Mouse (Mus musculus): ENCODE measurements around the gene Dctn3. TPM values are rescaled to one million over a fixed set of nuclear protein-coding genes. Genes with fewer than 3 reads are reported as not detected.
"Not testable (repeated sequence)": the region's sequence is repeated elsewhere in the genome, so short reads cannot be mapped to it uniquely, and the experiment has no call there.

The Dctn3 gene
- polyA plus RNA-seq, 1 experiment from 2014 or later = 232 TPM

DNA sequence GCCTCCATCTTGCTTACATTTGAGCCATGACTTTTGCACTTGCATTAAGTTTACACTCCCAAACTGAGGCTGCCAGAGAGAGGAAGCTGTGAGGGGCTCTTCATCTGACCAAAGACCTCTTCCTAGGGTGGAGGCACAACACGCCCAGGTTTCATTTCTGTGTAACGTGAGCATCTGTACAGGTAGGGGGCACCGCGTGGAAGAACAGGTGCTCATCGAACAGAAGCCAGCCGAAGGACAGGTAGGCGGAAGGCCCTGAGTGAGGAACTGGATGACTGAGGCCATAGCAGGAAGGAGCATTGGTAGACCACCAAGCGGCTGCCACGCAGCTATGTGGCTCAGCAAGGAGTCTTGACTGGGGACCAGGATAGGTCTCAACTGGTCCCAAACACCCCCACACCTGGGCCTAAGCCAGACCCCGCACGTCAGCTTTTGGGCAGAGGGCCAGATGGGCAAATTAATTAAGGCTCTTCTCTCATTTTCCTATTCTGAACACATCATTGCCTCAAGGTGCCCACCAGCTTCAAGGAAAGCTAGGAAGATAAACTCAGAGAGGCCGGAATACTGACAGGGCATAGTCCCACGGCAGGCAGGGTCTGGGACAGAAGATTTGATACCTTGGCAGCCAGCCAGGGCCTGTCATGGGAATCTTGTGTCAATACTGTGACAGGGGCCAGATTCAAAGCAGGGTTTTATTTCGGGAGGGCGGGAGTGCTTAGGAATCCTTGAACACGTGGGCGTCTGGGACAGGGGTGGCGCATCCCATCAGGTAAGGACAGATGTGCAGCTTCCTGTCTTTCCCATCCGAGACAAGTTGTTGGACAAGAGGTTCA, 16.8 kb downstream of the Dctn3 start:
- Histone ChIP-seq H3K36me3 (peaks cover 9% of the 10 kb centered on the region), H3K4me3 (peak overlapping the region; percentile 32; the same call in 1 of the 2 replicates), H3K27ac (peak overlapping the region; percentile 41; the same call in 1 of the 2 replicates), H3K9me3 (no peaks in the 10 kb centered on the region), H3K4me1 (replicated peaks) (peaks cover 47% of the 10 kb centered on the region), H3K27me3 (ENCODE audit: insufficient read depth, poor library complexity, severe bottlenecking) (peaks cover 28% of the 10 kb centered on the region)
- 73% methylated on average over 19 of the region's 19 CpGs for WGBS
- no peak for DNase-seq (ENCODE audit: low spot score)

DNA sequence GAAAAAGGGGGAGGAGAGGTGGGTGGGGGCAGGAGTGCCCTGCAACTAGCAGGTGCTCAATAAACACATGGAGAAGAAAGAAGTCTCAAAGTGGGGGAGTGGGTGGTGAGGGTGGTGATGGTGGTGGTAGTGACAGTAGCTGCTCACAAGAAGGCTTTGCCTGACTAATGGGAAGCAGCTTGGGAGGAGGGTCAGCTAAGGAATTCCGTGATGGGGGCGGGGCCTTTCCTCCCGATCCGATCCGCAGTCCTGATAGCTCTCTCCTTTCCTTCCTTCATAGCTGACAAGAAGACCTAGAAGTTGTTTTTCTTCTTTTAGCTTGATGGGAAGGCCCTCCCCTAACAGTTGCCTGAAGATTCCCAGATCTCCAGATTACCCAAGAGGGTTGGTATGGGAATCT, 18.3 kb downstream of the Dctn3 start:
- H3K9me3 ChIP-seq = no peaks in the 10 kb centered on the region
- H3K4me3 ChIP-seq = no peak overlapping the region
- H3K36me3 ChIP-seq = no peaks in the 10 kb centered on the region
- peaks cover 46% of the 10 kb centered on the region for H3K4me1 ChIP-seq (replicated peaks)
- DNase-seq (ENCODE audit: low spot score) = no peak
- no peak overlapping the region for H3K27ac ChIP-seq
- H3K27me3 ChIP-seq (ENCODE audit: insufficient read depth, poor library complexity, severe bottlenecking) = peaks cover 28% of the 10 kb centered on the region
- WGBS = 6% methylated on average over 5 of the region's 5 CpGs

GRCm38 (mm10) chr4:41702226-41702625, 20.7 kb downstream of the Dctn3 start:
- not testable (repeated sequence) for H3K9me3 ChIP-seq

GRCm38 (mm10) chr4:41700224-41700623, 22.7 kb downstream of the Dctn3 start:
- DNase-seq (ENCODE audit: low spot score); H3K9me3 ChIP-seq; H3K4me3 ChIP-seq; H3K27ac ChIP-seq; H3K36me3 ChIP-seq: not testable (repeated sequence)
- WGBS = 79% methylated on average over 4 of the region's 8 CpGs
- H3K27me3 ChIP-seq (ENCODE audit: insufficient read depth, poor library complexity, severe bottlenecking) = peaks cover 15% of the 10 kb centered on the region
- H3K4me1 ChIP-seq (replicated peaks) = peaks cover 19% of the 10 kb centered on the region

More at GRCm38 (mm10) chr4:41702226-41702625, 20.7 kb downstream of the Dctn3 start:
- Histone ChIP-seq H3K27me3 (ENCODE audit: insufficient read depth, poor library complexity, severe bottlenecking) (peaks cover 31% of the 10 kb centered on the region), H3K4me1 (replicated peaks) (peaks cover 30% of the 10 kb centered on the region)
- DNase-seq (ENCODE audit: low spot score); H3K4me3 ChIP-seq; H3K36me3 ChIP-seq; H3K27ac ChIP-seq: not testable (repeated sequence)
- 61% methylated on average over 2 of the region's 2 CpGs for WGBS

DNA sequence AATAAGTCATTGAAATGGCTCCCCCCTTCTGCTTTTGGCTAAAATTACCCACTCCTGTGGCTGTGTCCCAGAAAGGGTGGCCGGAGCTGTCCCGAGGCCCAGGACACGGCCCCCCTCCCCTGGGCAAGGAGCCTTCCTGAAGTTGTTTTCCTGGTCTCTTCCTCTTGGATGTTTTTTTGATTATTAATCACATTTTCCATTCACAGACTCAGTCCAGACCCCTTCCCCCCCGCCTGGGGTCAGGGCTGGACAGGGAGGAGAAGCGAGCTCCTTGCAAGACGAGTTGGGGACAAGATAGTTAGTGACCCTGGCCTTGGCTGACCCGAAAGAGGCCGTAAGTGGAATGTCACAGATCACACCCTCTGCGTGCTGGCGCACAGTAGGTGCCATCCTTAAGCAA, 23.2 kb downstream of the Dctn3 start, which contains the start of gene Il11ra1:
Gene Il11ra1 (plus strand): TSS at position 207 of the 400 bp plus-strand sequence.
- H3K36me3 ChIP-seq = not testable (repeated sequence)
- 72% methylated on average over 10 of the region's 10 CpGs for WGBS

DNA sequence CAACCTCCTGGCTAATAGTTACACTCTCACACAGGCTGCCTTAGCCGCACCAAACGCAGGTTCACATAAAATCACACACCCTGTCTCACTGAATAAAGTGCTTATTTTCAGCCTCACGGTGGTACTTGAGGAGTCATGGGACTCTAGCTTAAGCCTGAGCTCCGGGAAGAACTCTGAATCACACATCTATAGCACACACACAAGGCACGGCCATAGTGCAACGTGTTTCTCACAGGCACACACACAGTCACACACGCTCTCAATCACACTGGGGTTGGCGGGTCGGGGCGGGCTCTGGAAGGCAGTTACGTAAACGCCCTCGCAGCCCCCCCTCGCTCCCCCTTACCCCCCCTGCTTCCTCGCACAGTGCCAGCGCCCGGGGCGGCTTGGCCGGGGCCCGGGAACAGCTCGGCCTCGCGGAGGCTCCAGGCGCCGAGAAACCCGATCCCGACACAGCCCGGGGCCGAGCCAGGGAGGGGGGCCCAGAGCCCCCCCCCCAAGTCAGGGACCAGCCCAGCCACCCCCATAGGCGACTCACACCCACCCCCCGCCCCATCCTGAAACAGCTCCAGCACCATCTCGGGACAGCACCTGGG, 24.5 kb downstream of the Dctn3 start:
- H3K4me3 ChIP-seq = peak overlapping the region; percentile 28; the same call in 1 of the 2 replicates
- not testable (repeated sequence) for H3K36me3 ChIP-seq; DNase-seq (ENCODE audit: low spot score); H3K9me3 ChIP-seq; H3K27ac ChIP-seq; H3K4me1 ChIP-seq (replicated peaks); H3K27me3 ChIP-seq (ENCODE audit: insufficient read depth, poor library complexity, severe bottlenecking)
- 6% methylated on average over 29 of the region's 32 CpGs for WGBS

More for the DNA sequence above, 23.2 kb downstream of the Dctn3 start, which contains the start of gene Il11ra1:
- not testable (repeated sequence) for H3K9me3 ChIP-seq; H3K27ac ChIP-seq; H3K4me3 ChIP-seq; DNase-seq (ENCODE audit: low spot score)
- Histone ChIP-seq H3K27me3 (ENCODE audit: insufficient read depth, poor library complexity, severe bottlenecking) (peaks cover 11% of the 10 kb centered on the region), H3K4me1 (replicated peaks) (peaks cover 17% of the 10 kb centered on the region)

DNA sequence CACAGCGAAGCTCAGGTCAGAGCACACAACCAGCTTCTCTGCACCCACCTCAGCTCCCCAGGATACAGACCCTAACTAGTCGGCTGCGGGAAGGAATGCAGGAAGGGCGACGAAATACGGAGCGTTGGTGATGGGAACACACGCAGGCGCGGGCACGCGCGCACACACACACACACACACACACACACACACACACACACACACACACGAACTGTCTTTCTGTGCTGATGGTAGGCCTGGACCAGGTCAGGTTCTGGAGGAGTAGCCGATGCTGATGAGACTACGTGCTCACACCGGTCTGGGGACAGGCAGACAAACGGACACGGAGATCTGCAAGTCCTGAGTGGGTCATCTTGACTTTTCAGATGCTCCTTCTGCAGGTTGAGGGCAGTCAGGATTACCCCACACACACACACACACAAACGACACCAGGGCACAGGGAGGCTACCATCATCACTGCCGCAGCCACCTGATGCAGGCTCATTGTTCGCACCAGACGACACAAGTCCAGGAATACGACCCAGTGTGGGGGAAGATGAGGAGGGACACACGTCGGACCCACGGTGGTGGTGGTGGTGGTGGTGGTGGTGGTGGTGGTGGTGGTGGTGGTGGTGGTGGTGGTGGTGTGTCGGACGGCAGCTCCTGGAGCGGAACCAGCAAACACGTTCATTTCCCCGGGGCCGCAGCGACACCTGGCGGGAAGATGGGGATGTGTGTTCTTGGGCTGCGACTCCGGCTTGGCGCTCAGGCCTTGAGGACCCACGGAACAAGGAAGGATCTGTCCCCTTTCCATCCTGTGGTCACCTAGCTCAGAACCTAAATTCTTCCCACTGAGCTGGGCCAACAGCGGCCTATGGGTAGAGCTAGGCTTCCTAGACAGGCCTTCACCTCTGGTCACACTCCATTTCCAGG, 25.8 kb downstream of the Dctn3 start, which contains the start of gene Cntfr:
Gene Cntfr (minus strand): TSS at position 160 of the 912 bp plus-strand sequence.
- peak; percentile 86 for DNase-seq (ENCODE audit: low spot score)
- not testable (repeated sequence) for H3K9me3 ChIP-seq; H3K36me3 ChIP-seq; H3K27me3 ChIP-seq (ENCODE audit: insufficient read depth, poor library complexity, severe bottlenecking)
- H3K4me3 ChIP-seq = peak within 1 kb of the TSS; percentile 42
- H3K27ac ChIP-seq = 0 out of 2 replicates have a peak within 1 kb of the TSS, but pooled peaks have one; percentile 81
- peaks cover 17% of the 10 kb centered on the region for H3K4me1 ChIP-seq (replicated peaks)
- WGBS = 12% methylated on average over 36 of the region's 40 CpGs

DNA sequence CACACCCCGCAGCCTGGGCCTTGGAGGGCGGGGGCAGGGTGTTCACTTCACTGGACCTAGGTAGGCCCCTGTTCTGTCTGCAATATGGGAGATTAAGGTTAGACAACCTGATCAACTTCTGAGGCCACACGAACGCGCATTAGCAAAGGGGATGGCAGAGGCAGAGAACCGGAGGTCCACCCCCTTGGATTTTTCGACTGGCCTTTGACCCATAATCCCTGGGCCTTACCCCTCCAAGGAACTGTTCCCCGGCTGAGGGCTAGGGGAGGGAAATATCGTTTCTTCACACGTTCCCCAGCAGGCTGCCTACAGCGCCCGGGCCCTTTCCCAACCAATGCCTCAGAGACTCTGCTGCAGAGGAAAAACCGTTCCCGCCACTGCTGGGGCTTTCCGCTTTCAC, 26.5 kb downstream of the Dctn3 start:
- H3K27ac ChIP-seq = not testable (repeated sequence)

DNA sequence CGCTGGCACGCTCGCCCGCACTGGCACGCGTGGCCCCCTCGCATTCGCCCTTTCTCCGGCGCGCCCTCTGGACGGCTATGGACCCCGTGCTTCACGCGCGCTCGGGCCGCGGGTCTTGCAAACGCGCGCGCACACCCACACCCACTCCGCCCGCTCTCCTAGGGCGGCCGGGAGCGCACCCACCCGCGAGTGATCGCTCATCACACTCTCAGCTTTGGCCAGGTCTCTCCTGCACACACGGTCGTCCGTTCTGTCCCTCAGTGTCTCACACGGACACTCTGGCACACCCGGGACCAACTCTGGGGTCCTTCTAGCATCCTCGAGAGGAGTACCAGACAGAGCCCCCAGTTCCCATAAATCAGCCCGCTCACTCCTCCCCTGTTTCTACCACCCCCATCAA, 27.2 kb downstream of the Dctn3 start:
- WGBS = 2% methylated on average over 17 of the region's 38 CpGs
- peak overlapping the region; percentile 81; the same call in 1 of the 2 replicates for H3K27ac ChIP-seq

More for the DNA sequence above, 26.5 kb downstream of the Dctn3 start:
- H3K36me3 ChIP-seq; H3K9me3 ChIP-seq; DNase-seq (ENCODE audit: low spot score); H3K27me3 ChIP-seq (ENCODE audit: insufficient read depth, poor library complexity, severe bottlenecking); H3K4me3 ChIP-seq: not testable (repeated sequence)
- H3K4me1 ChIP-seq (replicated peaks) = peaks cover 23% of the 10 kb centered on the region
- 1% methylated on average over 14 of the region's 15 CpGs for WGBS

GRCm38 (mm10) chr4:41693511-41693910, 29.5 kb downstream of the Dctn3 start:
- not testable (repeated sequence) for DNase-seq (ENCODE audit: low spot score); H3K27me3 ChIP-seq (ENCODE audit: insufficient read depth, poor library complexity, severe bottlenecking); H3K36me3 ChIP-seq; H3K9me3 ChIP-seq
- WGBS = 6% methylated on average over 4 of the region's 4 CpGs
- Histone ChIP-seq H3K4me1 (replicated peaks) (peaks cover 29% of the 10 kb centered on the region), H3K27ac (peak overlapping the region; percentile 69), H3K4me3 (peak overlapping the region; percentile 46)

More for the DNA sequence above, 27.2 kb downstream of the Dctn3 start:
- DNase-seq (ENCODE audit: low spot score); H3K27me3 ChIP-seq (ENCODE audit: insufficient read depth, poor library complexity, severe bottlenecking); H3K36me3 ChIP-seq; H3K9me3 ChIP-seq: not testable (repeated sequence)
- peak overlapping the region; percentile 42 for H3K4me3 ChIP-seq
- H3K4me1 ChIP-seq (replicated peaks) = peaks cover 23% of the 10 kb centered on the region

DNA sequence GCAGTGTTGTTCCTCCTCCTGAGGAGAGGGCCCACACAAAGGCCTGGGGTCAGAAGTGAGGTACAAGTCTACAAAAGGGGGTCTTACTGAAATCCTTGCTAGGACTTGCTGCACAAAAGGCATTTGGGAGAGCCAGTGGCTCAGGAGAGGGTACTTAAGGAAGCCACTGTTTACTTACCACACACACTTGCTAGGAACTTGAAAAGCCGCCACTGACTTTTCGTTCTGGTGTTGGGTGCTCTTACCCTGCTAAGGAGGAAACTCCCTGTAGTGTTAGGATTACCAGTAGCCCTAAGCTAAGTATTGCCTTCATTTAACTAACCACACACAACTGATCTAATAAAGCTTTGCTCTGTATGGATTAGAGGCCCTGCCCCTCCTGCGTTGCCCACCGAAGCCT, 33.0 kb downstream of the Dctn3 start:
- DNase-seq (ENCODE audit: low spot score); H3K36me3 ChIP-seq; H3K9me3 ChIP-seq; H3K4me3 ChIP-seq; H3K27me3 ChIP-seq (ENCODE audit: insufficient read depth, poor library complexity, severe bottlenecking); H3K27ac ChIP-seq: not testable (repeated sequence)
- WGBS = no CpG with 5 or more reads among the region's 4 CpGs
- H3K4me1 ChIP-seq (replicated peaks) = peaks cover 38% of the 10 kb centered on the region

- not testable (repeated sequence) for H3K27me3 ChIP-seq (ENCODE audit: insufficient read depth, poor library complexity, severe bottlenecking); H3K4me3 ChIP-seq; H3K36me3 ChIP-seq; H3K9me3 ChIP-seq; DNase-seq (ENCODE audit: low spot score)
- Histone ChIP-seq H3K27ac (peak overlapping the region; percentile 67), H3K4me1 (replicated peaks) (peaks cover 44% of the 10 kb centered on the region)
- whole genome bisulfite sequencing = 72% methylated on average over 1 of the region's 1 CpGs
Observed at GRCm38 (mm10) chr4:41688562-41688961, 34.4 kb downstream of the Dctn3 start.
